Mouse (Mus musculus) urinary bladder, postnatal 25 days (tissue): ENCODE measurements at regions not wholly inside any gene's neighbourhood (a gene's known extent, or its start where the extent isn't known, plus 50 kb on each side); places are given as distances from the start of the nearest gene placed in this dataset.
"Not testable (repeated sequence)": the region's sequence is repeated elsewhere in the genome, so short reads cannot be mapped to it uniquely, and the experiment has no call there.

Experiments
- DNase-seq: peaks from one replicate; pipeline ENCODE4 v3.0.0; 2022; ENCODE audit warnings: low spot score

DNA sequence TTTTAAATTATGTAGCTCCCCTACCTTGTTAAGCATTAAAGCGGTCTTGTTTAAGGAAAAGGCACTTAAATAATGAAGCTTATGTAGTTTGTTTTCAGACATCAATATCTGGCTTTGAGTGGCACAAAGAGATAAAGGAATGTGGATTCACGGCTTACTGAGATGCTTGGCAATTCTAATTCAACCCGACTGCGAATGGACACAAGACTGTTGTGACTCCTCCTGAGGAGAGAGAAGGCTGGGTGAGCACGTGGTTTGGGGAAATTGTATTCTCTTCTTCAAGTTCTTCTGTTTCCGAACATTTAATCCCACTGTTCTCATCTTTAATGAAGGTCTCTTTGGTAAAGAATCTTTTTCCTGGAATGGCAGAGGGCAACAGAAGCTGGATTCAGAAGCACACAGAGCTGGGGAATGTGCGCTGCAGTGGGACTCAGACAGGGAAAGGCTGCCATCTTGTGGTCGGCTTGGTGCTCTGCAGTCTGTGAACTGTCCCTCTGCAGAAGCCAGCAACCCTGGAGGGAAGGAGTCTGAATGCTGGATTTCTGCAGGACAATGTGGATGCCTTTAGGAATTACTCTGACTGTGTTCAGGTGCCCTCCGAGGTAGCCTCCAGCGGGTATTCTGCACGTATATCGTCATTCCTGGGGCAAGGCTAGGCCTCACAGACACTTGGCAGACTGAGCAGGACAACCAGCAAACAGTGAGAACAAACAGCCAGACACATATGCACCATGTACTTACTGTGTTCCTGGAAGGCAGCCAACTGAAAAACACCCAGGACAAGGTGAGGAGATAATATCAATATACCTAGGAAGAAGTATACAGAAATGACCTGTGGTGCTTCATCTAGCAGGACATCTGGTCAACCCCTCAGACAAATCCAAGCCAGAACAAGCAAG, 54.0 kb upstream of the Pax1 start:
- DNase-seq = peak; percentile 67

- no peak for DNase-seq
These were observed 55.0 kb upstream of the Pax1 start for GRCm38 (mm10) chr2:147306728-147307127.

DNA sequence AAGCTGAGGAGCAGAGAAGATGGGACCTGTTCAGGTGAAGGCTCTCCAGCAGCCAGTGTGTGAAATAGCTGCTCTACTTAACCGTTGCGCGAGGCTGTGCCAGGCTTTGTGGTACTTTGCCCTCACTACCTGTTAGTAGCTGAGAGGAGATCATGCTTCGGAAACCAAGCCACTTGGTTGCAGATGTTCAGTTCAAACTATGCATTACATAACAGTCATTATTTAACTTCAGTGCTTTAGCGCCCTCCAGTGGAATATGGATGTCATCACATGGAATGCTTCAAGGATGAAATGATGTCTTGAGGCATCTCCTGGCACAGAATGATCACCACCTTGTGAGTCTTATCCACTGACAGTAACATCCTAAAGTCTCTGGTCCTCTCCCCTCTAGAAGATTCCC, 56.5 kb upstream of the Pax1 start:
- no peak for DNase-seq

- no peak for DNase-seq
These were observed 61.2 kb upstream of the Pax1 start for GRCm38 (mm10) chr2:147300503-147300902.

DNA sequence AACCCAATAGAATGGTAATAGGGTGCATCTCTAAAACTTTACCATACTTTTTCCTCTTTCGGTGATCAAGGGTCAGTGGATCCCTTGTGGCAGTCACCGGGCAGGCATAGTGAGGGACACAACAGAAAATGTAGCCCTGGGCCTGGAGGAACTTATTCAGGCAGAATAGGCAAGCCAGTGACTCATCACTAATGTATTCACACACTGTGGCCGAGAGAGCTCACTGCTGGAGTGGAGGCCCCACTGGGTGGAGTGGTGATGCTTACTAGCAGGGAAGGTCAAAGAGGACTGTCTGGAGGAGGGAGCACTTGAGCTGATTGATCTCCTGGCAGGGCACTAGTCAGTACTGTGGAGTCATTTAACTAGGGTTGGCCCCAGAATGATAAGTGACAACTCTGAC, 62.4 kb upstream of the Pax1 start:
- DNase-seq = no peak

- no peak for DNase-seq
These were observed 63.2 kb upstream of the Pax1 start for GRCm38 (mm10) chr2:147298499-147298896.

GRCm38 (mm10) chr2:147297876-147298498, 63.7 kb upstream of the Pax1 start:
- DNase-seq = no peak

DNA sequence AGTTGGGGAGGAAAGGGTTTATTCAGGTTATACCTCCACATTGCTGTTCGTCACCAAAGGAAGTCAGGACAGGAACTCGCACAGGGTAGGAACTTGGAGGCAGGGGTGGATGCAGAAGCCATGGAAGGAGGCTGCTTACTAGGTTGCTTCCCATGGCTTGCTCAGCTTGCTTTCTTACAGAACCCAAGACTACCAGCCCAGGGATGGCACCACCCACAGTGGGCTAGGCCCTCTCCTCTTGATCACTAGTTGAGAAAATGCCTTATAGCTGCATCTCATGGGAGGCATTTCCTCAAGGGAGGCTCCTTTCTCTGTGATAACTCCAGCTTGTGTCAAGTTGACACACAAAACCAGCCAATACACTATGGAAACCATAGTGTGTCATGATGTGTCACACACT, 66.8 kb upstream of the Pax1 start:
- DNase-seq = not testable (repeated sequence)

- no peak for DNase-seq
These were observed 68.4 kb upstream of the Pax1 start for GRCm38 (mm10) chr2:147293294-147293688.

GRCm38 (mm10) chr2:147292387-147293293, 69.1 kb upstream of the Pax1 start:
- DNase-seq = no peak

DNA sequence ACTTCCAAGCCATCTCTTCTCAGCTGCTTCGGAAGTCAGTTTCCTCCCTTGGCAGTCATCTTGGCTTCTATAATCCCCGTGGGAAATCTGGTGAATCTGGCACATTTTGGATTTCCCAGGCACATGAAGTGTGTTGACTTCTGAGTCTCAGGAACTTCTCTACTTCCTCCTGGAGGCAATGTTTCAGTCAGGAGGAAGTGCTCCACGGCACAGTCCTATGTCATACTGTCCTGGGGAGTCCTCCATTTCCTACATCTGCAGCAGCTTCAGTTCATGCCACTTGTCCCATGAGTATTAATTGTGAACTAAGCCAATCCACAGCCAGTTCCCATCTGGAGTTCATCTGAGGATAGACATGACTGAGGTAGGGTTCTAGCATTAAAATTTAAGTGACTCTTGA, 78.3 kb upstream of the Pax1 start:
- DNase-seq = no peak

- DNase-seq = no peak
These were observed 83.6 kb upstream of the Nkx2-2 start for GRCm38 (mm10) chr2:147277636-147278035.

DNA sequence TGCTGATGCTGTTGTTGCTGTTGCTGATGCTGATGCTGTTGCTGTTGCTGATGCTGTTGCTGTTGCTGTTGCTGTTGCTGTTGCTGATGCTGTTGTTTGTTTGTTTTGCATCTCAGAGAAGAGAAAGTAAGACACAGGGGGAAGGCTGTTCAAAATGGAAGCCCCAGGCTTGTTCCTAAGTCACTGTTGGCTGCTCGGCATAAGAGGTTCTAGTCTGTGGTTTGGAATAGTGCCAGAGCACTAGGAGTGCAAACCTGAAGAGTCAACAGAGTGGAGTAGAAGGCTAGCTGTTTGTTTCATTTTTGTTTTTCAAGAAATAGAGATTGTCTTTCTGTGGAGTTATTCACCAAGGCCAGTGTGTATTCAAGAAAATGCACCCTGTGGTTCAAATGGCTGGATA, 75.1 kb upstream of the Nkx2-2 start:
- DNase-seq = no peak

DNA sequence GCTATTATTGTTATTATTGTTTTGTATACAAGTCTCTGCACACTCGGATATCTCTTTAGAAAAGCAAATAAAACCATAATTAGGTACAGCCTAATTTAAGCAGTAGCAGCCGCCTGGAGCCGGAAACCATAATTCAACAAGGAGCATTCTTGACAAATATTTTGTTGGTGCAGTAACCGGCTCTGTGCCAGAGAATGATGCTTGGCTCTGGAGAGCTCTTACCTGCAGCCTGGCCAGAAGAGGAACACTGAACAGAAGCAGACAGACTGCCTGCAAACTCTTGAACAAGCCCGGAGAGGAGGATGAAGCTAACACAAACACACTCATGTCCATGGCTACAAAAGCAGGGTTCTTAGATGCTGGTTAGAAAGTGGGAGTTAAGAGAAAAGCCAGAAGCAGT, 73.9 kb upstream of the Nkx2-2 start:
- no peak for DNase-seq

- no peak for DNase-seq
These were observed 73.2 kb upstream of the Nkx2-2 start for GRCm38 (mm10) chr2:147267257-147267656.

DNA sequence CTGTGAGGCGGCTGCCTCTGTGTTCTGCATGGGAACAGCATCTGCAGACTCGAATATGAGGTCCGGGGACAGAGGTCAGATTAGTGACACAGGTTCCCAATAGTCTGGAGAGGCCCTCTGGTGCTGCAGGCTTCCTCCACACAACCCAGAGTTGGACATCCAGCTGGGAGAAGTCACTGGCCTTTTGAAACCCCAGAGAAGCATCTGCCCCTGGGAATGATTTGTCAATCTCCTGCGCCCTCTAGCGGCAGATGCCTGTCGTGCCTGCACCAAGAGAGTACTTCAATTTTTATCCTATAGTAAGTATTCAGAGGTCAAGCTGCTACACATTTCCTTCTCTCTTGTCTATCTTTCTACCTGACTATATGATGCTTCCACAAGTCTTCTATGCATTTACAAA, 62.7 kb upstream of the Nkx2-2 start:
- DNase-seq = peak; percentile 62

- DNase-seq = no peak
These were observed 60.9 kb upstream of the Nkx2-2 start for GRCm38 (mm10) chr2:147254944-147255343.

DNA sequence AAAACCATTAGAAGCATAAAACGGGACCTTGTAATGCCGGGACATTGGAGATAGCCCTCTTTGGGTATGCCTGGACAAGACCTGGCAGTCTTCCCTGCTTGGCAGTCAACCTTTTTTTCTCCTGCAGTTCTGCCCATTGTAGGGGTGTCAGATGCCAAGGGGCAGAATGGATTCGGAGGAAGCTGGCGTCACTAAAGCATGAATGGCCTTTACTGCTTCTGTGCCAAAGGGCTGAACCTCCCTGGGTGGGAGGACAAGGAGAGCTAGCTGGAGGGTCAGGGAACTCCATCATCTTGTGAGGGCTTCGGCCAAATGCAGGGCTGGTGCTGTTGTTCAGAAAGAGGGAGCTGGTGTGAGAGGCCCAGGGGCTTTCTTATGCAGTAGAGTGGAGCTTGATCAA, 60.1 kb upstream of the Nkx2-2 start:
- no peak for DNase-seq

- no peak for DNase-seq
These were observed 54.0 kb upstream of the Nkx2-2 start for GRCm38 (mm10) chr2:147247981-147248514.

DNA sequence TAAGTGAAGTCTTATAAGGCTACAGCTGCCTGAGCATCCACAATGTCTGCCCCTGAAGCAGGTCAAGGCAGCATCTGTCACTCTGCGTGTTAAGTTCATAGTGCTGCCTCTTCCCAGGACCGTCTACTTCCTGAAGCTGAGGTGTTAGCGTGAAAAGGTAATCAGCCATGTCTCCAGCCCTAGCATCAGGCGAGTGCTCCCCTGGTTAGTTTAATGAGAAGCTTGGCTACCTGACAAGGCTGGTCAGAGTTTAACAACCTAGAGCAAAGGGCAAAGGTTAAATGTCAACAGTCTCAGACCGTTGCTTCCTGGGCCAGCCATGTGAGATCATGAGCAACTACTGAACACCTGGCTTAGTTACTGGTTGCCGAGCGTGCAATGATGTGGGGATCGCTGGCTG, 53.2 kb upstream of the Nkx2-2 start:
- no peak for DNase-seq

GRCm38 (mm10) chr2:147244406-147244805, 50.4 kb upstream of the Nkx2-2 start:
- DNase-seq = no peak
